Mouse (Mus musculus) liver (tissue): ENCODE data around the gene Gm4869.

Source experiments
- DNase-seq: peaks from one replicate; pipeline ENCODE4 v3.0.0-alpha.2; 2020; ENCODE audit warnings: mixed read lengths

The Gm4869 gene

GRCm38 (mm10) chr5:140472336-140472735 lies 26.9 kb downstream of the Gm4869 start:
- DNase-seq: peak; percentile 53

- DNase-seq: no peak
Measured at GRCm38 (mm10) chr5:140481458-140481857, 36.0 kb downstream of the Gm4869 start.

- no peak for DNase-seq
Measured at GRCm38 (mm10) chr5:140491142-140491541, 45.7 kb downstream of the Gm4869 start.

GRCm38 (mm10) chr5:140492684-140493233 lies 47.3 kb downstream of the Gm4869 start:
- no peak for DNase-seq

GRCm38 (mm10) chr5:140498176-140498575 lies 52.7 kb downstream of the Gm4869 start:
- DNase-seq: no peak

- no peak for DNase-seq
Measured at GRCm38 (mm10) chr5:140500736-140501135, 55.3 kb downstream of the Gm4869 start.

GRCm38 (mm10) chr5:140501982-140502836 lies 56.8 kb downstream of the Gm4869 start:
- peak; percentile 65 for DNase-seq

GRCm38 (mm10) chr5:140502925-140503324 lies 57.5 kb downstream of the Gm4869 start:
- peak; percentile 82 for DNase-seq

- peak; percentile 99 for DNase-seq
Measured at GRCm38 (mm10) chr5:140505208-140505780, 59.8 kb downstream of the Gm4869 start, which contains the start of gene Chst12. Gene Chst12, plus strand, starts transcription at chr5:140505550.

GRCm38 (mm10) chr5:140506096-140506794 lies 60.8 kb downstream of the Gm4869 start:
- DNase-seq: no peak

GRCm38 (mm10) chr5:140507466-140508208 lies 62.2 kb downstream of the Gm4869 start:
- DNase-seq: peak; percentile 38

GRCm38 (mm10) chr5:140508686-140509085 lies 63.2 kb downstream of the Gm4869 start:
- peak; percentile 45 for DNase-seq

- DNase-seq: no peak
Measured at GRCm38 (mm10) chr5:140509204-140509603, 63.8 kb downstream of the Gm4869 start.

GRCm38 (mm10) chr5:140510012-140511000 lies 64.9 kb downstream of the Gm4869 start:
- no peak for DNase-seq

- no peak for DNase-seq
Measured at GRCm38 (mm10) chr5:140513921-140514320, 68.5 kb downstream of the Gm4869 start.

GRCm38 (mm10) chr5:140514799-140515486 lies 69.5 kb downstream of the Gm4869 start:
- DNase-seq: no peak

GRCm38 (mm10) chr5:140517159-140517920 lies 71.9 kb downstream of the Gm4869 start:
- no peak for DNase-seq

GRCm38 (mm10) chr5:140517921-140518230 lies 72.4 kb downstream of the Gm4869 start:
- DNase-seq: no peak

- DNase-seq: no peak
Measured at GRCm38 (mm10) chr5:140521196-140521595, 75.8 kb downstream of the Gm4869 start.

- DNase-seq: no peak
Measured at GRCm38 (mm10) chr5:140526754-140527153, 81.3 kb downstream of the Gm4869 start.
